ENCODE assay signal across 20 mouse cellular contexts in the genomic region with DNA sequence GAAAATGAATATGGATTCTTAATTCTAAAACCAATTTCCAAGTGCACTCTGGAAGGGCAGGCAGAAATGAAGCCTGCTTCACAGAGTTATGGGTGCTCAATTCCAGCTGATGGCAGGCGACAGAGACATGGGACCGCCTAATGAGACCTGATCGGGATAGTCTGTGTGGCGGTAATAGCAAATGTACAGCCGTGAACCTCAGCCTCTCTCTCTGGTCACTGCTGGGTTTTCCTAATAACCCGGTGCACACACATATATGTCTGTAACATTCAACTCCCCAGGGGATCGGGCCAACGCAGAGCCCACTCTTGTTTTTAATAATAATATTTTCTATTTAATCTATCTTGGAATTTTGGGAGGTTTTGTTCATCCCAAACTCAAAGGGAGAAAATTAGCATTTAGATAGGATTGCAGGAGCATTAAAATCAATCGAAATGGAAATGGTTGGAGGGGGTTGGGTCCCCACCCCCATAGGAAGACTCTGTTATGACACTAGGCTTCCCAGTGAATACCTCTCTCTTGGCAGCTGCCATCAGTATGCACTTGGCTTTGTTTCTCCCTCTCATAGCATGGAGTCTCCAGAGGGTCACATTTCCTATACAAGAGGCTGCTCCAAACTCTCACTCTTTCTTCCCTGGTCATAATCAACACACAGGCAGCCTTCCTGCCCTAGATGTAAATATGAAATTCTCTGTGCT. TPM values are rescaled to one million over a fixed set of nuclear protein-coding genes. Genes with fewer than 3 reads are reported as not detected.
A peak's percentile ranks its signal among the peaks of the same experiment; 100 is the strongest.
DNase-seq lines count a peak whose midpoint lies in the region; ATAC-seq and TF ChIP-seq lines count a peak whose summit lies in the region.
"Had no signal": no experiment of that assay in that cellular context is flagged by ENCODE, and none has a peak within 500 bp of the region (broad histone marks: within the 10 kb centered on the region; RNA-seq: fewer than 3 reads in every experiment).

No protein-coding gene starts in this region.

- no peak overlapping the region for H3K4me2 ChIP-seq in neural tube, embryonic 13.5 days
- no peak overlapping the region for H3K4me2 ChIP-seq in hindbrain, postnatal 0 days (ENCODE audit: low read depth, low read length)
- H3K4me2 ChIP-seq in midbrain, postnatal 0 days (ENCODE audit: low read depth, low read length, poor library complexity, severe bottlenecking), result no peak overlapping the region
- H3K4me2 ChIP-seq: embryonic facial prominence, embryonic 12.5 days; heart, embryonic 15.5 days had no signal

- H3K4me3 ChIP-seq in neural tube, embryonic 13.5 days, result no peak overlapping the region
- no peak overlapping the region for H3K4me3 ChIP-seq in hindbrain, postnatal 0 days (ENCODE audit: low read length)
- H3K4me3 ChIP-seq in midbrain, postnatal 0 days (ENCODE audit: low read depth, low read length), result no peak overlapping the region
- H3K4me3 ChIP-seq in kidney, adult 2 months (ENCODE audit: insufficient read depth, low read depth, low read length), result no peak overlapping the region
- H3K4me3 ChIP-seq: embryonic facial prominence, embryonic 12.5 days; heart, embryonic 15.5 days had no signal

- no peaks in the 10 kb centered on the region for H3K36me3 ChIP-seq in neural tube, embryonic 13.5 days
- no peaks in the 10 kb centered on the region for H3K36me3 ChIP-seq in hindbrain, postnatal 0 days (ENCODE audit: insufficient read depth, low read length)
- no peaks in the 10 kb centered on the region for H3K36me3 ChIP-seq in midbrain, postnatal 0 days (ENCODE audit: insufficient read depth, low read length)
- no peaks in the 10 kb centered on the region for H3K36me3 ChIP-seq in kidney, adult 2 months (ENCODE audit: control insufficient read depth, insufficient read depth, low read length)
- H3K36me3 ChIP-seq: embryonic facial prominence, embryonic 12.5 days had no signal

- H3K9ac ChIP-seq in neural tube, embryonic 13.5 days, result no peak overlapping the region
- no peak overlapping the region for H3K9ac ChIP-seq in hindbrain, postnatal 0 days (replicated peaks; ENCODE audit: low read length)
- no peak overlapping the region for H3K9ac ChIP-seq in midbrain, postnatal 0 days (replicated peaks; ENCODE audit: low read length, poor library complexity, severe bottlenecking)
- H3K9ac ChIP-seq: embryonic facial prominence, embryonic 12.5 days; heart, embryonic 15.5 days had no signal

- no peak for ATAC-seq in neural tube, embryonic 13.5 days (ENCODE audit: low read depth)
- 0 out of 2 replicates have a peak, but pooled peaks have one; percentile 38 for ATAC-seq in hindbrain, postnatal 0 days
- ATAC-seq in midbrain, postnatal 0 days (ENCODE audit: low FRiP score), result peak; percentile 61

- no peaks in the 10 kb centered on the region for H3K9me3 ChIP-seq in neural tube, embryonic 13.5 days
- no peaks in the 10 kb centered on the region for H3K9me3 ChIP-seq in hindbrain, postnatal 0 days (ENCODE audit: low read length)
- H3K9me3 ChIP-seq in midbrain, postnatal 0 days (ENCODE audit: low read length), result no peaks in the 10 kb centered on the region
- H3K9me3 ChIP-seq: embryonic facial prominence, embryonic 12.5 days; heart, embryonic 15.5 days had no signal

- H3K4me1 ChIP-seq in neural tube, embryonic 13.5 days (replicated peaks), result peaks cover 18% of the 10 kb centered on the region; the same call in 1 of the 2 replicates
- H3K4me1 ChIP-seq in hindbrain, postnatal 0 days (ENCODE audit: insufficient read depth, low read length), result no peaks in the 10 kb centered on the region
- H3K4me1 ChIP-seq in midbrain, postnatal 0 days (ENCODE audit: insufficient read depth, low read length), result no peaks in the 10 kb centered on the region
- no peaks in the 10 kb centered on the region for H3K4me1 ChIP-seq in kidney, adult 2 months (ENCODE audit: control insufficient read depth, insufficient read depth, low read length)

- H3K27ac ChIP-seq in neural tube, embryonic 13.5 days (replicated peaks), result 0 out of 2 replicates have a peak overlapping the region, but pooled peaks have one; percentile 4
- H3K27ac ChIP-seq in hindbrain, postnatal 0 days, result no peak overlapping the region
- H3K27ac ChIP-seq in midbrain, postnatal 0 days (ENCODE audit: low read depth, low read length), result 0 out of 2 replicates have a peak overlapping the region, but pooled peaks have one; percentile 43
- no peak overlapping the region for H3K27ac ChIP-seq in kidney, adult 2 months (ENCODE audit: insufficient read depth, low read depth, low read length)
- H3K27ac ChIP-seq: embryonic facial prominence, embryonic 12.5 days; heart, embryonic 15.5 days; macrophage had no signal

- no peak for DNase-seq in neural tube, embryonic 10.5 days (ENCODE audit: extremely low spot score, low spot score)
- DNase-seq in hindbrain, postnatal 0 days (ENCODE audit: low spot score), result no peak
- DNase-seq in midbrain, postnatal 0 days (ENCODE audit: low spot score), result no peak
- no peak for DNase-seq in thymus, postnatal 25 days
- no peak for DNase-seq in thymus, postnatal 10 days (ENCODE audit: low spot score in 2 of 2)
- no peak for DNase-seq in kidney, adult 2 months
- DNase-seq: adrenal gland, adult 2 months; cerebellum, adult 18-20 months; cerebellum, postnatal 14 days; heart, postnatal 36 days; kidney, adult 8-10 months; kidney, postnatal 14 days; retina, postnatal 1 day; thymus, postnatal 4 days had no signal

- 77% methylated on average over 9 of the region's 9 CpGs for WGBS in neural tube, embryonic 13.5 days
- WGBS in hindbrain, postnatal 0 days, result 76% methylated on average over 9 of the region's 9 CpGs
- WGBS in midbrain, postnatal 0 days, result 71% methylated on average over 9 of the region's 9 CpGs
- WGBS in kidney, adult 2 months, result 93% methylated on average over 9 of the region's 9 CpGs

- TF ChIP-seq CTCF in hindbrain, postnatal 0 days (IDR thresholded peaks at IDR 0.05; ENCODE audit: low read depth), result no peak
- no peak for TF ChIP-seq CTCF in midbrain, postnatal 0 days (IDR thresholded peaks at IDR 0.05)
- TF ChIP-seq CTCF in kidney, adult 2 months (conservative IDR thresholded peaks at IDR 0.05; ENCODE audit: insufficient read depth, insufficient read length, low read depth, low read length), result no peak

- TF ChIP-seq POLR2A in kidney, adult 2 months (IDR thresholded peaks at IDR 0.05; ENCODE audit: low read depth, low read length), result no peak

- no peaks in the 10 kb centered on the region for H3K27me3 ChIP-seq in neural tube, embryonic 13.5 days
- no peaks in the 10 kb centered on the region for H3K27me3 ChIP-seq in hindbrain, postnatal 0 days (ENCODE audit: insufficient read depth, low read length)
- no peaks in the 10 kb centered on the region for H3K27me3 ChIP-seq in midbrain, postnatal 0 days (ENCODE audit: insufficient read depth, low read length)
- no peaks in the 10 kb centered on the region for H3K27me3 ChIP-seq in kidney, adult 2 months (replicated peaks; ENCODE audit: control insufficient read depth, insufficient read depth, low read length)
- H3K27me3 ChIP-seq: embryonic facial prominence, embryonic 12.5 days; heart, embryonic 15.5 days had no signal

RNA-seq across cellular contexts. Expression of gene Casq2, which starts 45.6 kb away (rescaled TPM):
- 1.9 and 4.3 TPM in 2 replicates for polyA plus RNA-seq in neural tube, embryonic 13.5 days (2015; fragmentation: Nextera tagmentation; extraction: Ambion mirVana)
- 1.4 and 2.0 TPM in 2 replicates for total RNA-seq in hindbrain, postnatal 0 days (2014; rRNA removed)
- 0.56 and 0.92 TPM in 2 replicates for polyA plus RNA-seq in hindbrain, postnatal 0 days (2015; fragmentation: Nextera tagmentation; extraction: Ambion mirVana)
- total RNA-seq in midbrain, postnatal 0 days (2014; rRNA removed), result 0.93 and 4.5 TPM in 2 replicates
- 0.61 and 0.84 TPM in 2 replicates for polyA plus RNA-seq in midbrain, postnatal 0 days (2015; fragmentation: Nextera tagmentation; extraction: Ambion mirVana)
- polyA plus RNA-seq in kidney, adult 2 months (2012; rRNA removed), result 0.38 and 2.1 TPM in 2 replicates
- polyA plus RNA-seq: forebrain, embryonic 11.5 days; liver, adult 2 months; macrophage had no signal

Comparison
In these comparisons a context has a peak if more than half of its experiments do, and no peak if none do; other contexts are left out.
1. H3K27ac ChIP-seq: peak in neural tube, embryonic 13.5 days (single experiment) and midbrain, postnatal 0 days (single experiment); none in hindbrain, postnatal 0 days (single experiment) and kidney, adult 2 months (single experiment).